Mouse (Mus musculus): Measurements from ENCODE around the gene Tex10. TPM values are rescaled to one million over a fixed set of nuclear protein-coding genes. Genes with fewer than 3 reads are reported as not detected.

Gene Tex10
- 75.2 and 78.6 TPM in 2 replicates for polyA plus RNA-seq (2014; fragmentation: Nextera tagmentation; extraction: Ambion mirVana)

- peak; percentile 96 for DNase-seq (ENCODE audit: low spot score)
- under 1% methylated on average over 87 of the region's 89 CpGs for WGBS
These were observed at the start of gene Tex10 for GRCm38 (mm10) chr4:48472792-48473650. Gene Tex10 (minus strand): TSS chr4:48473459.

GRCm38 (mm10) chr4:48510861-48511260 is 37.6 kb upstream of the Tex10 start:
- no peaks in the 10 kb centered on the region for H3K9me3 ChIP-seq (ENCODE audit: control insufficient read depth, low read length)
- H3K9ac ChIP-seq (ENCODE audit: low read length) = no peak overlapping the region
- no peak overlapping the region for H3K27ac ChIP-seq (ENCODE audit: low read depth, low read length)
- H3K36me3 ChIP-seq (ENCODE audit: control insufficient read depth, insufficient read depth, low read length) = no peaks in the 10 kb centered on the region
- DNase-seq (ENCODE audit: low spot score) (no peak), ATAC-seq (replicated peaks; ENCODE audit: low FRiP score) (no peak)
- 79% methylated on average over 2 of the region's 2 CpGs for WGBS
- H3K27me3 ChIP-seq (ENCODE audit: control insufficient read depth, insufficient read depth, low read length) = no peaks in the 10 kb centered on the region
- H3K4me1 ChIP-seq (replicated peaks; ENCODE audit: control insufficient read depth, insufficient read depth, low read length) = no peaks in the 10 kb centered on the region
- H3K4me2 ChIP-seq (ENCODE audit: low read depth, low read length, severe bottlenecking) = no peak overlapping the region
- no peak overlapping the region for H3K4me3 ChIP-seq (ENCODE audit: low read depth, low read length)

More at GRCm38 (mm10) chr4:48472792-48473650, at the start of gene Tex10:
- Histone ChIP-seq H3K36me3 (ENCODE audit: control insufficient read depth, insufficient read depth, low read length) (no peaks in the 10 kb centered on the region), H3K27me3 (ENCODE audit: control insufficient read depth, insufficient read depth, low read length) (no peaks in the 10 kb centered on the region), H3K27ac (ENCODE audit: low read depth, low read length) (peak within 1 kb of the TSS; percentile 64; the same call in 1 of the 2 replicates), H3K4me1 (replicated peaks; ENCODE audit: control insufficient read depth, insufficient read depth, low read length) (peaks cover 3% of the 10 kb centered on the region; the same call in 1 of the 2 replicates), H3K4me2 (ENCODE audit: low read depth, low read length, severe bottlenecking) (peak within 1 kb of the TSS; percentile 76), H3K9me3 (ENCODE audit: control insufficient read depth, low read length) (no peaks in the 10 kb centered on the region), H3K9ac (ENCODE audit: low read length) (peak within 1 kb of the TSS; percentile 90), H3K4me3 (ENCODE audit: low read depth, low read length) (peak within 1 kb of the TSS; percentile 89)
- peak; percentile 96 for ATAC-seq (replicated peaks; ENCODE audit: low FRiP score)

- ATAC-seq (replicated peaks; ENCODE audit: low FRiP score) (no peak), DNase-seq (ENCODE audit: low spot score) (no peak)
- Histone ChIP-seq H3K27ac (ENCODE audit: low read depth, low read length) (no peak overlapping the region), H3K27me3 (ENCODE audit: control insufficient read depth, insufficient read depth, low read length) (no peaks in the 10 kb centered on the region), H3K9ac (ENCODE audit: low read length) (no peak overlapping the region), H3K9me3 (ENCODE audit: control insufficient read depth, low read length) (no peaks in the 10 kb centered on the region), H3K4me1 (replicated peaks; ENCODE audit: control insufficient read depth, insufficient read depth, low read length) (no peaks in the 10 kb centered on the region), H3K4me3 (ENCODE audit: low read depth, low read length) (no peak overlapping the region), H3K4me2 (ENCODE audit: low read depth, low read length, severe bottlenecking) (no peak overlapping the region), H3K36me3 (ENCODE audit: control insufficient read depth, insufficient read depth, low read length) (no peaks in the 10 kb centered on the region)
- 91% methylated on average over 2 of the region's 2 CpGs for WGBS
These were observed 19.3 kb upstream of the Tex10 start for GRCm38 (mm10) chr4:48492510-48492909.

DNA sequence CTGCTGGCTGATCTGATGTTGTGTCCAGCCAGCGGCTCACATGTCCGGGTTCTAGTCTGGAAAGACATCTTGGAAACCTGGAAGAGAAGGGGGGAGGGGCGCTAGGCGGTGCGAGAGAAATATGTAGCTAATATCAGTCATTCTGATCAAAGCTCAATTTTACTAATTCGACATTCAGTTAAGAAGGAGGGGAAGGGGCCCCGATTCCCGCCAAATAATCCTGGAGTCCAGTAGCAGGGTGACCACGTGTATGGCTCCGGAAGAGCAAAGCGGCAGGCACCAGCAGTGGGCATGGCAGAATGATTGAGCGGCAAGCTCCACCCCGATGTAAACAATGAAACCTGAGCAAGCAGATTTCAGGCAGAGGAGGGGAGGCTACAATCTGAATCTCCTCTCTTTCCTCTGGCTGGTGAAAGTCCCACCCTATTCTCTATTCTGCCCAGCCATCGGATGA is 18.1 kb upstream of the Tex10 start:
- Histone ChIP-seq H3K27me3 (ENCODE audit: control insufficient read depth, insufficient read depth, low read length) (no peaks in the 10 kb centered on the region), H3K9ac (ENCODE audit: low read length) (peak overlapping the region; percentile 43; the same call in 1 of the 2 replicates), H3K4me3 (ENCODE audit: low read depth, low read length) (peak overlapping the region; percentile 23), H3K4me1 (replicated peaks; ENCODE audit: control insufficient read depth, insufficient read depth, low read length) (no peaks in the 10 kb centered on the region), H3K36me3 (ENCODE audit: control insufficient read depth, insufficient read depth, low read length) (no peaks in the 10 kb centered on the region), H3K27ac (ENCODE audit: low read depth, low read length) (no peak overlapping the region), H3K9me3 (ENCODE audit: control insufficient read depth, low read length) (no peaks in the 10 kb centered on the region), H3K4me2 (ENCODE audit: low read depth, low read length, severe bottlenecking) (peak overlapping the region; percentile 42; the same call in 1 of the 2 replicates)
- peak; percentile 64 for ATAC-seq (replicated peaks; ENCODE audit: low FRiP score)
- 16% methylated on average over 14 of the region's 14 CpGs for WGBS
- peak; percentile 68 for DNase-seq (ENCODE audit: low spot score)

GRCm38 (mm10) chr4:48488916-48489315 is 15.7 kb upstream of the Tex10 start:
- Histone ChIP-seq H3K4me3 (ENCODE audit: low read depth, low read length) (no peak overlapping the region), H3K36me3 (ENCODE audit: control insufficient read depth, insufficient read depth, low read length) (no peaks in the 10 kb centered on the region), H3K4me2 (ENCODE audit: low read depth, low read length, severe bottlenecking) (no peak overlapping the region), H3K4me1 (replicated peaks; ENCODE audit: control insufficient read depth, insufficient read depth, low read length) (no peaks in the 10 kb centered on the region), H3K27ac (ENCODE audit: low read depth, low read length) (no peak overlapping the region), H3K27me3 (ENCODE audit: control insufficient read depth, insufficient read depth, low read length) (no peaks in the 10 kb centered on the region), H3K9me3 (ENCODE audit: control insufficient read depth, low read length) (no peaks in the 10 kb centered on the region), H3K9ac (ENCODE audit: low read length) (no peak overlapping the region)
- no peak for ATAC-seq (replicated peaks; ENCODE audit: low FRiP score)
- no peak for DNase-seq (ENCODE audit: low spot score)
- 91% methylated on average over 2 of the region's 2 CpGs for WGBS

DNA sequence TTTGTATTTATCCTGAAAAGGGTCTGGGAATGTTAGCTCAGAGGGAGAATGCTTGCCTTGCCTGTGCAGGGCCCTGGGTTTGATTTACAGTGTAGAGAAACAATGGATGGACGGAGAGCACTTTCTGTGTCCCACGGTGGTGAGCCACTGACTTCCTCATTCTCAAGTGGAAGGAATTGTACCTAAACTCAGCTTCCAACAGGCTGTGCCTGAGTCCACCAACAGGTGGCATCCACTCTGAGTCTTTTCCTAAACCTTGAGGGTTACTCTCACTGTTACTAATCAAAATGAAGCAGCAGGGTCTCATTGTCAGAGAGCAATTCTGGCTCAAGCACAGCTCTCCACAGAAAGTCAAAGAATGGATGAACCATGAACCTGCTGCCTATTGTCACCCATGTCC is 8.0 kb upstream of the Tex10 start:
- Histone ChIP-seq H3K27ac (ENCODE audit: low read depth, low read length) (no peak overlapping the region), H3K27me3 (ENCODE audit: control insufficient read depth, insufficient read depth, low read length) (no peaks in the 10 kb centered on the region), H3K4me1 (replicated peaks; ENCODE audit: control insufficient read depth, insufficient read depth, low read length) (no peaks in the 10 kb centered on the region), H3K36me3 (ENCODE audit: control insufficient read depth, insufficient read depth, low read length) (no peaks in the 10 kb centered on the region), H3K4me3 (ENCODE audit: low read depth, low read length) (no peak overlapping the region), H3K4me2 (ENCODE audit: low read depth, low read length, severe bottlenecking) (no peak overlapping the region), H3K9me3 (ENCODE audit: control insufficient read depth, low read length) (peaks cover 6% of the 10 kb centered on the region), H3K9ac (ENCODE audit: low read length) (no peak overlapping the region)
- DNase-seq (ENCODE audit: low spot score) (peak; percentile 57), ATAC-seq (replicated peaks; ENCODE audit: low FRiP score) (no peak)
- 29% methylated on average over 2 of the region's 2 CpGs for WGBS

DNA sequence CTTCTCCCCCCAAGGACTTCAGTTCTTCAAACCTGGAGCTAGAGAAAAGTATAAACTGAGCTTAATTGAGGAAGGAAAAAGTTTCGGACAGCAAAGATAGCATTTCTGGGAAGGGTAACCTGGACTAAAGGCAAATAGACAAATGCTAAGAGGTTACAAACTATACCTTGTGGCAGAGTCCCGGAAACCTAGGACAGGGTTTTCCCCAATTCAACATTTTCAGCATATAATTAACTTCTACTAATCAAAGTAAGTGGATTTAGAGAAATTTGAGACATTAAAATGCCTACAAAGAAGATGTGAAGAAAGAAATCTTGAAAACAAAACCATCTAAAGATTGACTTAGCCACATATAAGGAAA is 372 bp upstream of the Tex10 start:
- H3K4me3 ChIP-seq (ENCODE audit: low read depth, low read length) = peak overlapping the region; percentile 89
- H3K27me3 ChIP-seq (ENCODE audit: control insufficient read depth, insufficient read depth, low read length) = no peaks in the 10 kb centered on the region
- WGBS = 76% methylated on average over 2 of the region's 2 CpGs
- peak overlapping the region; percentile 90 for H3K9ac ChIP-seq (ENCODE audit: low read length)
- peaks cover 3% of the 10 kb centered on the region; the same call in 1 of the 2 replicates for H3K4me1 ChIP-seq (replicated peaks; ENCODE audit: control insufficient read depth, insufficient read depth, low read length)
- H3K36me3 ChIP-seq (ENCODE audit: control insufficient read depth, insufficient read depth, low read length) = no peaks in the 10 kb centered on the region
- peak; percentile 42; the same call in 1 of the 2 replicates for ATAC-seq (replicated peaks; ENCODE audit: low FRiP score)
- DNase-seq (ENCODE audit: low spot score) = no peak
- peak overlapping the region; percentile 76; the same call in 1 of the 2 replicates for H3K4me2 ChIP-seq (ENCODE audit: low read depth, low read length, severe bottlenecking)
- H3K27ac ChIP-seq (ENCODE audit: low read depth, low read length) = no peak overlapping the region
- H3K9me3 ChIP-seq (ENCODE audit: control insufficient read depth, low read length) = peaks cover 1% of the 10 kb centered on the region; the same call in 1 of the 2 replicates

DNA sequence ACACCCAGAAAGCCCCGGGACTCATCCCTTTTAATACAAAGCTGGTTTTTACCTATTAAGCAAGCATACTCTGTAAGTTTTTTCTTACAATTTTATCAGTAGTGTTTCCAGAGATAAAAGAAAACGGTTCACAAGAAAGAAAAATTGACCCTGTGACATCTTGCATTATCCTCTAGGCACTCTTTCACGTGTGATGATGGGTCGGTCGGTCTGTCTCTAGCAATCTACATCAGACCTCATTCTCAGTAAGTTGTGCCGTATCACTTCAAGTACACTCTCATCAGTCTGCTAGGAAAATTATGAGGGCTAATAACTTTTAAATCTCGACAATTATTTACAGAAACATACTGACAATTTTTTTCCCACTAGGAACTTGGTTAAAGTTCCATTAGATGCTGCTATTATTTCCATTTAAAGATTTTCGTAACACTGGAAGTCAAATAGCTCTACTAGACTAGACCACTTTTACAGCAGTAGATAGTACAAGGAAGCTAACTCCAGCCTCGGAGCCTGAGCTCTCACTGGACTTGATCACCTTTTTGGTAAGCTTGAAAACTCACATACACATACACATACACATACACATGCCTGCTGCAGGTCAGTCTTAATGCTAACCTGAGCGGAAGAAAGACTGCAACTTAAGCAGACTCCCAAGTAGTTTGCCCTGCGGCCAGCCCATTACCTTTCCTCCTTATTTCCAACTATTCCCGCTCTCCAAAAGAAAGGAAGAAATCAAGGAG is 1.0 kb downstream of the Tex10 start:
- peak overlapping the region; percentile 76 for H3K4me2 ChIP-seq (ENCODE audit: low read depth, low read length, severe bottlenecking)
- no peaks in the 10 kb centered on the region for H3K9me3 ChIP-seq (ENCODE audit: control insufficient read depth, low read length)
- no peaks in the 10 kb centered on the region for H3K27me3 ChIP-seq (ENCODE audit: control insufficient read depth, insufficient read depth, low read length)
- DNase-seq (ENCODE audit: low spot score) (no peak), ATAC-seq (replicated peaks; ENCODE audit: low FRiP score) (0 out of 2 replicates have a peak, but pooled peaks have one; percentile 15)
- peak overlapping the region; percentile 89 for H3K4me3 ChIP-seq (ENCODE audit: low read depth, low read length)
- WGBS = 24% methylated on average over 12 of the region's 12 CpGs
- peaks cover 3% of the 10 kb centered on the region; the same call in 1 of the 2 replicates for H3K4me1 ChIP-seq (replicated peaks; ENCODE audit: control insufficient read depth, insufficient read depth, low read length)
- peak overlapping the region; percentile 90 for H3K9ac ChIP-seq (ENCODE audit: low read length)
- no peaks in the 10 kb centered on the region; the same call in 1 of the 2 replicates for H3K36me3 ChIP-seq (ENCODE audit: control insufficient read depth, insufficient read depth, low read length)
- no peak overlapping the region for H3K27ac ChIP-seq (ENCODE audit: low read depth, low read length)
